Comparison of ENCODE assay signal across 16 mouse cellular contexts in the genomic region with DNA sequence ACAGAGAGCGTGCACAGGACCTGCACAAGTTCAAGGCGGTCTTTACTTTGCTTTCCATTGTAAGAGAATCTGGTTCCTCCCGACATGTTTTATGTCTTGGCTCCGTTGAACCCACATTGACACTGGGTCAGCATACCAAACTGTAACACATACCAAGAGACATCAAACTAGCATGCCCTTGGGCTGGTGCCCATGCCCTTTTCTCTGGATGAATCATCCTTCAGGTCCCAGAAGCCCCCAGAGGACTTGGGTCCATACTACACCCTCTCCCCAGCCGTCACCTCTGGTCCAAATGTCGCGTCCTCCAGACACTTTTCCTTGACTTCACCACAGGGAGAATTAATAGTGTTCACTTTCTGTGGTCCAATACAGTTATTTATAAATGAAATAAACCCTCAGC. TPM values are rescaled to one million over a fixed set of nuclear protein-coding genes. Genes with fewer than 3 reads are reported as not detected.
DNase-seq lines count a peak whose midpoint lies in the region; ATAC-seq lines count a peak whose summit lies in the region.
"Had no signal": no experiment of that assay in that cellular context is flagged by ENCODE, and none has a peak within 500 bp of the region (broad histone marks: within the 10 kb centered on the region; RNA-seq: fewer than 3 reads in every experiment).

No protein-coding gene starts in this region.

- 81% methylated on average over 7 of the region's 7 CpGs for WGBS in limb, embryonic 15.5 days
- WGBS in limb, embryonic 10.5 days: 94% methylated on average over 7 of the region's 7 CpGs
- 92% methylated on average over 7 of the region's 7 CpGs for WGBS in forebrain, embryonic 15.5 days

- DNase-seq in adrenal gland, adult 2 months: peak; percentile 33
- no peak for DNase-seq in adrenal gland, adult 18-20 months (ENCODE audit: low spot score in 2 of 2)
- no peak for DNase-seq in limb, embryonic 10.5 days (ENCODE audit: low spot score)
- DNase-seq in adrenal gland, postnatal 25 days: peak; percentile 5
- DNase-seq in kidney, adult 11 months: no peak
- DNase-seq: cerebellum, adult 11-12 months; cerebellum, adult 2 months; cerebellum, adult 9-10 months; cerebellum, postnatal 10 days; cerebellum, postnatal 25 days had no signal

- no peak for ATAC-seq in limb, embryonic 15.5 days (ENCODE audit: insufficient number of reproducible peaks, low FRiP score, low TSS enrichment, low read depth)
- no peak for ATAC-seq in forebrain, embryonic 15.5 days (replicated peaks)
- ATAC-seq: forebrain, embryonic 13.5 days; forebrain, embryonic 16.5 days had no signal

- H3K27me3 ChIP-seq in limb, embryonic 15.5 days: no peaks in the 10 kb centered on the region
- H3K27me3 ChIP-seq in limb, embryonic 10.5 days (ENCODE audit: low read depth, poor library complexity, severe bottlenecking): no peaks in the 10 kb centered on the region
- no peaks in the 10 kb centered on the region for H3K27me3 ChIP-seq in forebrain, embryonic 15.5 days
- H3K27me3 ChIP-seq: embryonic facial prominence, embryonic 12.5 days; forebrain, embryonic 13.5 days had no signal

- no peak overlapping the region for H3K9ac ChIP-seq in limb, embryonic 15.5 days
- no peak overlapping the region for H3K9ac ChIP-seq in forebrain, embryonic 15.5 days (replicated peaks)
- H3K9ac ChIP-seq: embryonic facial prominence, embryonic 12.5 days; forebrain, embryonic 13.5 days had no signal

- no peak overlapping the region for H3K4me3 ChIP-seq in limb, embryonic 15.5 days
- H3K4me3 ChIP-seq in limb, embryonic 10.5 days: no peak overlapping the region
- no peak overlapping the region for H3K4me3 ChIP-seq in forebrain, embryonic 15.5 days
- H3K4me3 ChIP-seq: embryonic facial prominence, embryonic 10.5 days; embryonic facial prominence, embryonic 12.5 days; forebrain, embryonic 13.5 days had no signal

- peak overlapping the region; percentile 64; the same call in 1 of the 2 replicates for H3K27ac ChIP-seq in limb, embryonic 15.5 days
- no peak overlapping the region for H3K27ac ChIP-seq in limb, embryonic 10.5 days
- H3K27ac ChIP-seq in forebrain, embryonic 15.5 days (replicated peaks): no peak overlapping the region
- H3K27ac ChIP-seq: embryonic facial prominence, embryonic 10.5 days; embryonic facial prominence, embryonic 12.5 days; forebrain, embryonic 13.5 days had no signal

- no peaks in the 10 kb centered on the region for H3K9me3 ChIP-seq in limb, embryonic 15.5 days
- H3K9me3 ChIP-seq in limb, embryonic 10.5 days (replicated peaks): no peaks in the 10 kb centered on the region
- H3K9me3 ChIP-seq in forebrain, embryonic 15.5 days: no peaks in the 10 kb centered on the region
- H3K9me3 ChIP-seq: embryonic facial prominence, embryonic 10.5 days; embryonic facial prominence, embryonic 12.5 days; forebrain, embryonic 13.5 days had no signal

- H3K36me3 ChIP-seq in limb, embryonic 15.5 days: no peaks in the 10 kb centered on the region
- no peaks in the 10 kb centered on the region for H3K36me3 ChIP-seq in limb, embryonic 10.5 days
- H3K36me3 ChIP-seq in forebrain, embryonic 15.5 days: no peaks in the 10 kb centered on the region
- H3K36me3 ChIP-seq: embryonic facial prominence, embryonic 10.5 days; embryonic facial prominence, embryonic 12.5 days had no signal

- H3K4me1 ChIP-seq in limb, embryonic 15.5 days: peaks cover 22% of the 10 kb centered on the region
- H3K4me1 ChIP-seq in limb, embryonic 10.5 days: no peaks in the 10 kb centered on the region
- no peaks in the 10 kb centered on the region for H3K4me1 ChIP-seq in forebrain, embryonic 15.5 days
- H3K4me1 ChIP-seq: embryonic facial prominence, embryonic 10.5 days; embryonic facial prominence, embryonic 12.5 days; forebrain, embryonic 13.5 days had no signal

- no peak overlapping the region for H3K4me2 ChIP-seq in limb, embryonic 15.5 days
- H3K4me2 ChIP-seq in forebrain, embryonic 15.5 days (replicated peaks): no peak overlapping the region
- H3K4me2 ChIP-seq: embryonic facial prominence, embryonic 12.5 days; forebrain, embryonic 13.5 days had no signal

RNA-seq across cellular contexts. Expression of gene Sub1, which starts 56.8 kb away (rescaled TPM):
- 100 to 1,000 TPM; 175 to 199 TPM for total RNA-seq in adrenal gland, adult 2 months (2021)
- 0.47 and 0.56 TPM in 2 replicates for polyA plus RNA-seq in adrenal gland, adult 2 months (2012; rRNA removed)
- 100 to 1,000 TPM; 203 to 249 TPM for total RNA-seq in adrenal gland, adult 18-20 months (2021)
- polyA plus RNA-seq in limb, embryonic 15.5 days (2015; fragmentation: Nextera tagmentation; extraction: Ambion mirVana): 659 and 669 TPM in 2 replicates
- polyA plus RNA-seq in limb, embryonic 10.5 days (2016; fragmentation: Nextera tagmentation; extraction: Ambion mirVana): 970 and 1,039 TPM in 2 replicates
- 206 and 209 TPM in 2 replicates for total RNA-seq in adrenal gland, postnatal 25 days (2021)
- 465 and 483 TPM in 2 replicates for polyA plus RNA-seq in forebrain, embryonic 15.5 days (2015; fragmentation: Nextera tagmentation; extraction: Ambion mirVana)

Comparison
In these comparisons a context has a peak if more than half of its experiments do, and no peak if none do; other contexts are left out.
1. DNase-seq: peak in adrenal gland, adult 2 months (single experiment) and adrenal gland, postnatal 25 days (single experiment); none in adrenal gland, adult 18-20 months (0 of 2), limb, embryonic 10.5 days (single experiment) and kidney, adult 11 months (single experiment).
2. RNA of gene Sub1, which starts 56.8 kb away (polyA plus RNA-seq): 970 to 1,039 TPM in limb, embryonic 10.5 days, 659 to 669 TPM in limb, embryonic 15.5 days and 465 to 483 TPM in forebrain, embryonic 15.5 days; 0.47 to 0.56 TPM in adrenal gland, adult 2 months; every median in the first group is over 100 times any median in the second.